23 mouse cellular contexts compared by ENCODE assay signal in the genomic region with DNA sequence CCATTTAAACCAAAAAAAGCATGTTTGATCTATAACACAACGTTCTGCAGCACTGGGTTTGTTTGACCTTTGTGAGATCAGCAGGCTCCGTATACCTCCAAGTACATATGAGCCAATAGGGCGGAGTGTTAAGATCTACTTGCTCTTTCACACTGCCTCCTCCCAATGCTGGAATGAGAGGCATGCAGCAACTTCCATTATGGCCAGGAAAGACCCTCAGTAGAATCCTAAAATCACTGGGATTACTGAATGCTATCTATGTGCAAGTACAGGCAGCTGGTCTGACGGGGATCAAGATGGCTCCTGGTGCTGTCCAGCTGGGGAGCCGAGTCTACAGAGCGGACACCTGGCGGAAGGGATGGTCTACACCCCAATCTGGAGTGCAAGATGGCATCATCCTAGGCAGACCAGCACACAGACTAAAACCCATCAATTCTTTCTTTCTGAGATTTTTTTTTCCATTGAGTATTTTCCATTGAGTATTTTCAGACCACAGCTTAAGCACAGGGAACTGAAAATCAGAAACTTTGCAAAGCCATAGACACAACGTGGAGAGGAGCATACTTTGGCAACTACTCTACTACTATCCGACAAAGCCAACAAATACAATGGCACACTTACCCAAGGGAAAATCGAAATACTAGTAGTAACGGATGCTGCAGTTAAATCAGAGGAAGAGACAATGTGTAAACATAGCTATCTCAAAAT. TPM values are rescaled to one million over a fixed set of nuclear protein-coding genes. Genes with fewer than 3 reads are reported as not detected.
DNase-seq lines count a peak whose midpoint lies in the region; ATAC-seq and TF ChIP-seq lines count a peak whose summit lies in the region.
"Had no signal": no experiment of that assay in that cellular context is flagged by ENCODE, and none has a peak within 500 bp of the region (broad histone marks: within the 10 kb centered on the region; RNA-seq: fewer than 3 reads in every experiment).

No protein-coding gene starts in this region.

- H3K36me3 ChIP-seq in heart, embryonic 13.5 days: peaks cover 30% of the 10 kb centered on the region
- peaks cover 4% of the 10 kb centered on the region for H3K36me3 ChIP-seq in heart, adult 2 months (ENCODE audit: control insufficient read depth, insufficient read depth, low read length)
- H3K36me3 ChIP-seq in heart, postnatal 0 days (replicated peaks; ENCODE audit: control insufficient read depth, insufficient read depth, low read length): peaks cover 23% of the 10 kb centered on the region; the same call in 1 of the 2 replicates
- H3K36me3 ChIP-seq in heart, embryonic 10.5 days: peaks cover 16% of the 10 kb centered on the region
- H3K36me3 ChIP-seq in E14TG2a.4 (ENCODE audit: insufficient read depth, low read length): peaks cover 36% of the 10 kb centered on the region
- H3K36me3 ChIP-seq: intestine, embryonic 15.5 days had no signal

- TF ChIP-seq POLR2A in heart, adult 2 months (IDR thresholded peaks at IDR 0.05; ENCODE audit: insufficient read depth, low read depth, low read length): no peak

- H3K27me3 ChIP-seq in heart, embryonic 13.5 days (replicated peaks): no peaks in the 10 kb centered on the region
- H3K27me3 ChIP-seq in heart, adult 2 months (ENCODE audit: control insufficient read depth, insufficient read depth, low read length): no peaks in the 10 kb centered on the region
- no peaks in the 10 kb centered on the region for H3K27me3 ChIP-seq in heart, postnatal 0 days (ENCODE audit: control insufficient read depth, insufficient read depth, low read length)
- H3K27me3 ChIP-seq in heart, embryonic 10.5 days (ENCODE audit: insufficient read depth, poor library complexity, severe bottlenecking): peaks cover 14% of the 10 kb centered on the region; the same call in 1 of the 2 replicates
- no peaks in the 10 kb centered on the region for H3K27me3 ChIP-seq in E14TG2a.4 (ENCODE audit: insufficient read depth, low read length)
- H3K27me3 ChIP-seq: intestine, embryonic 15.5 days had no signal

- no peak for TF ChIP-seq EP300 in heart, adult 2 months (IDR thresholded peaks at IDR 0.05; ENCODE audit: insufficient read depth, low read depth, low read length)
- TF ChIP-seq EP300 in heart, postnatal 0 days (IDR thresholded peaks at IDR 0.05; ENCODE audit: low read depth): no peak

- no peaks in the 10 kb centered on the region for H3K9me3 ChIP-seq in heart, embryonic 13.5 days
- no peaks in the 10 kb centered on the region for H3K9me3 ChIP-seq in heart, postnatal 0 days (replicated peaks; ENCODE audit: control insufficient read depth, low read length)
- no peaks in the 10 kb centered on the region for H3K9me3 ChIP-seq in heart, embryonic 10.5 days
- no peaks in the 10 kb centered on the region for H3K9me3 ChIP-seq in E14TG2a.4 (ENCODE audit: low read length)
- H3K9me3 ChIP-seq: embryonic facial prominence, embryonic 13.5 days; forebrain, embryonic 12.5 days; hindbrain, embryonic 10.5 days; intestine, embryonic 15.5 days had no signal

- 66% methylated on average over 11 of the region's 11 CpGs for WGBS in heart, embryonic 13.5 days
- 49% methylated on average over 11 of the region's 11 CpGs for WGBS in heart, adult 2 months
- 56% methylated on average over 11 of the region's 11 CpGs for WGBS in heart, postnatal 0 days
- 69% methylated on average over 11 of the region's 11 CpGs for WGBS in heart, embryonic 10.5 days

- no peak for TF ChIP-seq CTCF in heart, adult 2 months (IDR thresholded peaks at IDR 0.05)
- no peak for TF ChIP-seq CTCF in heart, postnatal 0 days (IDR thresholded peaks at IDR 0.05; ENCODE audit: low read depth)
- TF ChIP-seq CTCF in E14TG2a.4 (conservative IDR thresholded peaks at IDR 0.05; ENCODE audit: low read length): no peak

- H3K4me1 ChIP-seq in heart, embryonic 13.5 days: peaks cover 21% of the 10 kb centered on the region
- H3K4me1 ChIP-seq in heart, adult 2 months (ENCODE audit: control insufficient read depth, insufficient read depth, low read length): peaks cover 4% of the 10 kb centered on the region
- no peaks in the 10 kb centered on the region; the same call in 1 of the 2 replicates for H3K4me1 ChIP-seq in heart, postnatal 0 days (ENCODE audit: control insufficient read depth, insufficient read depth)
- H3K4me1 ChIP-seq in heart, embryonic 10.5 days: no peaks in the 10 kb centered on the region
- peaks cover 30% of the 10 kb centered on the region for H3K4me1 ChIP-seq in E14TG2a.4 (replicated peaks; ENCODE audit: low read depth, low read length)
- H3K4me1 ChIP-seq: embryonic facial prominence, embryonic 13.5 days; intestine, embryonic 15.5 days had no signal

- H3K9ac ChIP-seq in heart, embryonic 13.5 days: no peak overlapping the region
- no peak overlapping the region for H3K9ac ChIP-seq in heart, adult 2 months (ENCODE audit: low read depth, low read length)
- no peak overlapping the region for H3K9ac ChIP-seq in heart, postnatal 0 days (replicated peaks; ENCODE audit: low read depth, low read length)
- H3K9ac ChIP-seq: embryonic facial prominence, embryonic 13.5 days; forebrain, embryonic 12.5 days; hindbrain, embryonic 14.5 days; intestine, embryonic 15.5 days had no signal

- no peak overlapping the region for H3K4me3 ChIP-seq in heart, embryonic 13.5 days
- no peak overlapping the region for H3K4me3 ChIP-seq in heart, adult 2 months
- H3K4me3 ChIP-seq in heart, postnatal 0 days (ENCODE audit: low read depth, low read length): no peak overlapping the region
- no peak overlapping the region for H3K4me3 ChIP-seq in heart, embryonic 10.5 days
- peak overlapping the region; percentile 84 for H3K4me3 ChIP-seq in E14TG2a.4 (replicated peaks; ENCODE audit: low read length)
- H3K4me3 ChIP-seq: embryonic facial prominence, embryonic 13.5 days; forebrain, embryonic 12.5 days; hindbrain, embryonic 10.5 days; intestine, embryonic 15.5 days had no signal

- ATAC-seq in heart, embryonic 13.5 days (ENCODE audit: extremely low read depth, insufficient number of reproducible peaks, low FRiP score, low TSS enrichment): no peak
- ATAC-seq in heart, postnatal 0 days (ENCODE audit: insufficient read depth, low read depth): no peak
- ATAC-seq: intestine, embryonic 15.5 days; Patski had no signal

- peak overlapping the region; percentile 24; the same call in 1 of the 2 replicates for H3K4me2 ChIP-seq in heart, embryonic 13.5 days
- peak overlapping the region; percentile 68; the same call in 1 of the 2 replicates for H3K4me2 ChIP-seq in heart, postnatal 0 days (ENCODE audit: low read depth, low read length)
- H3K4me2 ChIP-seq: embryonic facial prominence, embryonic 13.5 days; forebrain, embryonic 12.5 days; hindbrain, embryonic 14.5 days; intestine, embryonic 15.5 days had no signal

- H3K27ac ChIP-seq in heart, embryonic 13.5 days (replicated peaks): no peak overlapping the region
- no peak overlapping the region for H3K27ac ChIP-seq in heart, adult 2 months
- H3K27ac ChIP-seq in heart, postnatal 0 days (ENCODE audit: low read depth): no peak overlapping the region
- H3K27ac ChIP-seq in heart, embryonic 10.5 days: no peak overlapping the region
- H3K27ac ChIP-seq: embryonic facial prominence, embryonic 13.5 days; forebrain, embryonic 12.5 days; hindbrain, embryonic 10.5 days; hindbrain, embryonic 14.5 days; intestine, embryonic 15.5 days had no signal

- intact Hi-C loops in heart, adult 2 months (cut with DNase I): loop anchor here (10.0 kb wide), 3 partner anchors 371 to 759 kb away; partner anchors contain the start of genes Eif1ax, Phka2 and Rs1

- peaks cover 4% of the 10 kb centered on the region for H3K79me2 ChIP-seq in heart, adult 2 months (replicated peaks; ENCODE audit: control insufficient read depth, insufficient read depth, low read length)

- no peak for DNase-seq in heart, adult 2 months
- DNase-seq in heart, postnatal 0 days (ENCODE audit: low spot score): no peak
- no peak for DNase-seq in heart, embryonic 10.5 days (ENCODE audit: low spot score)
- DNase-seq in R1 (ENCODE audit: low read depth, low spot score): peak; percentile 75
- DNase-seq in frontal cortex, postnatal 36 days (ENCODE audit: low spot score in 2 of 2): no peak
- DNase-seq in embryo, embryonic 10.5 days (ENCODE audit: low spot score): no peak
- DNase-seq: adrenal gland, adult 8-10 months; B cell, adult 2 months; cerebellum, adult 11-12 months; cerebellum, adult 9-10 months; cerebellum, postnatal 25 days; gastrocnemius, postnatal 36 days; heart, adult 18-20 months; heart, postnatal 14 days; kidney, adult 18-20 months had no signal

RNA-seq across cellular contexts. Expression of gene Pdha1, which starts 3.9 kb away (rescaled TPM):
- 224 and 245 TPM in 2 replicates for polyA plus RNA-seq in heart, embryonic 13.5 days (2015; fragmentation: Nextera tagmentation; extraction: Ambion mirVana)
- total RNA-seq in heart, adult 2 months (2021): 1,000 to 10,000 TPM in 1 of 2 experiments, 100 to 1,000 TPM in 1; 973 to 1,220 TPM
- 465 and 602 TPM in 2 replicates for polyA plus RNA-seq in heart, adult 2 months (2012; rRNA removed)
- total RNA-seq in heart, postnatal 0 days (2014; rRNA removed; ENCODE audit: low replicate concordance): 388 and 396 TPM in 2 replicates
- 484 and 506 TPM in 2 replicates for polyA plus RNA-seq in heart, postnatal 0 days (2015; fragmentation: Nextera tagmentation; extraction: Ambion mirVana)
- 147 and 220 TPM in 2 replicates for polyA plus RNA-seq in heart, embryonic 10.5 days (2016; fragmentation: Nextera tagmentation; extraction: Ambion mirVana)
